Mouse (Mus musculus) brain, embryonic 18.5 days (tissue): ENCODE measurements around the gene Krt32.

ENCODE experiments used
- DNase-seq: peaks from one replicate; pipeline ENCODE4 v3.0.0-alpha.2; 2012; ENCODE audit warnings: low read depth, low spot score

The Krt32 gene

GRCm38 (mm10) chr11:100087861-100088260 lies at the start of gene Krt32:
TSS of gene Krt32 (minus strand) at chr11:100088226.
- no peak for DNase-seq

DNA sequence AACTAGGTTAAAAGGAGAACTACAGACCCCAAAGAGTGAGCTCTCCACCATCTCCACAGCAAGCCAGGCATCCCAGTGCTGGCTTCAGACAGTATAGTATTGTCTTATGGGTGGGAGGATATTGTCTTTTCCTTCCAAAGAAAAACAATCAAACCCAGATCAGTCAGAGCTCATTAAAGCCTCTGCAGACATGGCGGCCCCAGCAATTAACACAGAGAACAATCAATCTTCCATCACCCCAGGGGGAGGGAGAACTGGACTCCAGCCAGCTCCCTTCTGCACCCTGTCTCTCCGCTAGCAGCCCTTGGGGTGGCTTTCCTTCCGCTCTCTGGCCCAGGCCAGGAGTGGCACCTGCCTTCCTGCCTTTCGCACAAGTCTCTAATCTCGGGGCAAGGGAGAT lies 49.7 kb upstream of the Krt32 start:
- no peak for DNase-seq

DNA sequence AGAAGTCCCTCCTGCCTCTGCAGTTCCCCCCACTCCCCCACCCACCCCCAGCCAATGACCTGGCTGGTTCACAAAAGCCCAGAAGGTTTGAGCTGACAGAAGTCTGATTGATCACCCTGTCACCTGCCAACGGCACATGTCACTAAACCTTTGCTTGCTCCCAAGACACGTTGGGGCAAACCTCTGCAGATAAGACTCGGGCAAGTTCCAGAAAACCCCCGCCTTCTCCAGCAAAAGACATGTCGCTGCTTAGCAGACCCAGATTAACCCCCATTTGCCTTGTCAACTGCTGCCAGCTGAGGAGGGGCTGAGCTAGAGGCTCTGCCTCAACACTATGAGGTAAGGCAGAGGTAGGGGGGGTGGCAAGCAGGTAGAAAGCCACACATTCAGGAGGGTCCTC lies 48.5 kb upstream of the Krt32 start:
- no peak for DNase-seq

DNA sequence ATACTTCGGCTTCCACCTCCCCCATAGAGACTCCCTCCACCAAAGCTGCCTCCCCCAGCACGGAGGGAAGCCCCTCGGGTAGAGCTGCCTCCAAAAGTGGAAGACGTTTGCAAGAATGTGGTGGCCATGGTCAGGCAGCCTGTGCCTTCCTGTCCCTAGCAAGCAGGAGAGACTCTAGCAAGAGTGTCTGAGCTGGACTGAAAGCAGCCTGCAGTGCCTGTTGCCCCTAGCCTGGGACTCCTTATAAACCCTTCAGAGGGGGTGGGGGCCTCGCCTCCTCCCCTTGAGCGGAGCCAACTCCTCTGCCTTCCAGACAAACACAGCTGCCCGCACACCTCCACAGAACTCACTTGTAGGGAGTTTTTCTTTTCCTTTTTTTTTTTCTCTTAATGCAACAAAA lies 47.7 kb upstream of the Krt32 start, which contains the start of gene Krt15:
Gene Krt15, minus strand, starts transcription at position 198 of the 400 bp plus-strand sequence.
- DNase-seq = no peak

DNA sequence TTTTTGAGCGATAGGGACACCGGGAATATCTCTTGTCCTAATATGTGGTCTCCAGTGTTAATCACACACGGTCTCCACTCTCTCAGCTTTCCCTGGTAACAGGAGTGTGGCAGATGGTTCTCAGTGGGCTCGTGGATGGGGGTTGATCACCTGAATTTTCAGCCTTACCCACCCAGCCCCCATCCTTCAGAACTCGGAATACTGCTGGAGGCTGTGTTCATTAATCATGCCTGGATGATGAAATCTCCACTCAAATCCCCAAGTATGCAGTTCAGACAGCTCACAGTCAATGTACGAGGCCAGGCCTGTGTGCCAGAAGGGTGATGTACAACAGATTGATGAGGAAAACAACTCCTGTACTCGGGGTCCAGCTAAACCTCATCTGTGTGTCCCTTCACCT lies 36.9 kb upstream of the Krt32 start:
- DNase-seq = no peak

DNA sequence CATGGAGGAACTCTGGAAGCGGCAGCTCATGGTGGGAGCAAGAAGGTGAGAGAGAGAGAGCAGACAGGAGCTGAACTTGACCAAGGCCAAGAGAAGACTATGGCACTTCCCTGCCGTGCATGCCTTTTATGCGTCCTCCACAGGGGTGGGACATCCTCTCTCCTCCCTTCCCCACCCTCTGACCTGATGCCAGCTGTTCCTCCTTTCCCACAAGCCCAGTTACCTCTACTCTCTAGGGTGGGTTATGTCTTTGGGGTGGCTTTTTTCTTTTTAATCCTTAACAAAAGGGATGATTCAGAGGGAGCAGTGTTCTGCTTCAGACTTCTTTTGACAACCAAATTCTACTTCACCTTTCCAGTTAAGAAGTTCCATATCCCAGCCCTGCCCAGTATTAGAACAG lies 33.4 kb upstream of the Krt32 start, which contains the start of gene Krt13:
Gene Krt13, minus strand, starts transcription at position 101 of the 400 bp plus-strand sequence.
- no peak for DNase-seq

DNA sequence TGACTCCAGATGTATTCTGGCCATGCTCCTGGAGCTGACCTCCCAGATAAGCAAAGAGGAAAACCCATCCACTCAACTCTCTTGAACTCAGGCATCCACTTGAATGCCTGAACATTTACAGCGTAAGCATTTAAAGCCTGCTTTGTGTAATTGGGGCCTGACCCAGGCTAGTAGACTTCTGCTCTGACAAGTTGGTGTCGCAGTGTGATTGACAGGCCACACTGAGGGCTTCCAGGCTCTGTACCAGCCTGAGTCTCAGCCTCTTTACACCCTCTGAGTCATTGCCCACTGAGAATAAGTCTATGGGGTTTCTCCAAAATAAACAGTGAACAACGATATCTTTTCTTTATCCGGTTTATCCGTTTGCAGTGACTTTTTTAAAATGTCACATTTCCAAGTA lies 32.3 kb upstream of the Krt32 start:
- DNase-seq = no peak

GRCm38 (mm10) chr11:100113742-100114029 lies 25.7 kb upstream of the Krt32 start:
- no peak for DNase-seq

GRCm38 (mm10) chr11:100112935-100113741 lies 25.1 kb upstream of the Krt32 start:
- no peak for DNase-seq

DNA sequence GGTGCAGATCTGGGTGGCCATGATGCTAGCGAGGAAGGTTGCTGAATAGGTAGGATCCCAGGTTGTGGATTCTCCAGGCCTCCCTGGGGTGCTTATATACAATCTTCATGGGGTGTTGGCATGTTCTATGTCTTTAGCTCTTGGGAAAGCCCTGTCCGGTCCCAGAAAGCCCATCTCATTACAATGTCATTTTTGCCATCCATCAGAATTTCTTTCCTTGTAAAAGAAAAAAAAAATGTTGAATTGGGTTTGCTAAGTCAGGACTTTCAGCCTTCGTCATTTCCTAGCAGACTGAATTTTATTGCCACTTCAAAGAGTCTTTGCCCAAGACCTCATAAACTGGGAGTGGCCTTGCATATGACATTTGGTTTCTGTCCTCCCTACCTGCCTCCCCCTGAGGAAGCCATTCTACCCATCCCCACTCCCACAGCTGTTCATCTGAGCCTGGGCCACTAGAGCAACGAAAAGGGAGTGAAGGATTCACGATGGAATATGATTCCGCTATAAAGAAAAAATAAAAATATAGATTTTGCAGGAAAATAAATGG lies 17.6 kb upstream of the Krt32 start, which contains the start of gene Krt36:
Gene Krt36, minus strand, starts transcription at position 51 of the 547 bp plus-strand sequence.
- no peak for DNase-seq

- DNase-seq = no peak
These were observed 14.8 kb upstream of the Krt32 start for GRCm38 (mm10) chr11:100102693-100103429.

GRCm38 (mm10) chr11:100100391-100100790 lies 12.4 kb upstream of the Krt32 start:
- DNase-seq = no peak

- DNase-seq = no peak
These were observed 9.8 kb upstream of the Krt32 start for GRCm38 (mm10) chr11:100097819-100098218.

GRCm38 (mm10) chr11:100096141-100096540 lies 8.1 kb upstream of the Krt32 start, which contains the start of gene Krt35:
TSS of gene Krt35 (minus strand) at chr11:100096241.
- no peak for DNase-seq

GRCm38 (mm10) chr11:100088378-100089025 lies 476 bp upstream of the Krt32 start:
- no peak for DNase-seq

DNA sequence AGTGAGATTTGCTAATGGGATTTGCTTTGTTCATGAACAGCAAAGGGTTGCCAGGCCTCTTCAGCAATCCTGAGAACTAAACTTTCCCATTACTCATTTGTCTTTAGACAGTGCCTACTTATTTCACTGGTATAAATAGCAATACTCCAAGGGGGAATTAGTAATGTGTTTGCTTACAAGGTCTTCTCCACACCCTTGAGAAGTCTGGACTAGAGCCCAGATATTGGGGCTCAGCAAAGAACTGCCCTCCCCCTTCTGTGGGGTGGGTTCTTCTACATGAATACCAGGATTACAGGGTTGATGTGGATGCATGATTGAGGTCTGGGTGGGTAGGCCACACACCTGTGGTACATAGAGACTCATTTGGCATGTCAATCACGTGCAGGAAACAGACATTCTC lies 14.2 kb downstream of the Krt32 start:
- DNase-seq = no peak

DNA sequence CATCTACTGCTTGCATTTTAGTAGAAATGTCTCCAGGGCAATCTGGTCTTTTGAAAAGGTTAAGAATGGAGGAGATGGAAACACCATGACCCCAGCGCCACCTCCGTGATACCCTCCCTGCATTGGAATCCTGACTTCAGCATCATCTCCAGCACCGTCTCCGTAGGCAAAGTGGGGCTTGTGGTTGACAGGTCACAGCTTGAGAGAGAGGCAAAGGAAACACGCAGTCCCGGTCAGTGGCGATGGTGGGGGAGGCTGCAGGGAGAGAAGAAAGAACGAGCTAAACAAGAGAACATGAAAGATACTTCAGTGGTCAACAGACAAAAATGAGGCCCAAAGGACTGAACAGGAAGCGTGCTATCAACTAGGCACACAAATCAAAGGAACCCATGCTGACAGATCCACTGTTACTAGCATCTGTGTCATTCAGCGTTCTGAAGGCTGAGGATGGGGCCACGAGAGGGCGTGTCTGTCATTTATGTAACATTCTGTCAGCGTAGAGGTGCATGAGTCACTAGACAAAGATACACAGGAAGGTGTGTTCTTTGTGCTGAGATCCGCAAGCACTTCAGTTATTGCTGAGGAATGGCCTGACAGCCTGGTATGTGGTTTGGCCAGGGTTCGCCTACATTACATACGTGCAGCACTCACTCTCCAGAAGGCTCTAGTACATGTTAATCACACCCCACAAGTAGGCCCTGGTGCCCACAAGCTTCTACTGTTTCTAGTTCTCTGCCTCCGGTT lies 20.6 kb downstream of the Krt32 start:
- no peak for DNase-seq

DNA sequence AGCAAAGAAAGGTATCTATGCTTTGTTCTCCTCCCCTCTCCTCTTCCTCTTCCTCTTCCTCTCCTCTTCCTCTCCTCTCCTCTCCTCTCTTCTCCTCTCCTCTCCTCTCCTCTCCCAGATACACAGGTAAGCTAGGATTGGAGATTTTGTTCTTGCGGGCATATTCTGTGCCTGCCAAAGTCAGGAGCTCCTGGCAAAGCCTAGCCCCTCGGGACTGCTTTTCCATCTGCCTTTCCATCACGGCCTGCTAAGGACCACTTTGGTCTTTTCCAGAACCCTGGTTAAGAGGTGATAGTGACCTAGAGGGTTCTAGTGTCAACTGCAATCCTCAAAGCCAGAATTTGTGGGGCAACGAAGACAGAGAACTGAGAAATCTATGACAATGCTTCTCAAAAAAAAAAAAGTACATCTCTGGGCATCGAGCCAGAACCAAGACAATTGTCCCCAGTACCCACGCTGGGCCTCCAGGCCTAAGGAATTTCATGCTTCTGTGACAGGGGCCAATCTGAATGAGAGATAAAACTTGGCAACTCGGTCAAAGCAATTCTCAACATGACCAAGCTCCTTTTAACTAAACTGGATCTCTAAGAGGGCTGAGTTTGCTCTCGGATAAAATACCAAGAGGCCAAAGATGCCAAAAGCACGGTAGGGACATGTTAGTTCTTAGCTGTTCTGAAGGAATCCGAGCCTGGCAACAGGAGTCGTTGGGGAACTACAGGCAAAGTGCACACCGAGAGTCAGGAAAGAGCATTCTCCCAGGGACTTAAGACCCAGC lies 21.6 kb downstream of the Krt32 start:
- no peak for DNase-seq

- DNase-seq = no peak
These were observed 29.2 kb downstream of the Krt32 start for GRCm38 (mm10) chr11:100058875-100059274.
